Mouse (Mus musculus): Measurements from ENCODE around the gene Dpf2. TPM values are rescaled to one million over a fixed set of nuclear protein-coding genes. Genes with fewer than 3 reads are reported as not detected.

Dpf2 gene
- polyA plus RNA-seq, 1 experiment = 22.6 TPM

- peaks cover 21% of the 10 kb centered on the region for H3K4me1 ChIP-seq (ENCODE audit: control insufficient read depth, insufficient read depth, insufficient read length, low read length)
- H3K27ac ChIP-seq (replicated peaks; ENCODE audit: low read depth, low read length) = peak within 1 kb of the TSS; percentile 89
- H3K4me3 ChIP-seq (ENCODE audit: insufficient read depth, low read depth, low read length) = peak within 1 kb of the TSS; percentile 76
Observed at GRCm38 (mm10) chr19:5924713-5925093, 11.9 kb upstream of the Dpf2 start, which contains the start of gene Cdc42ep2. TSS of gene Cdc42ep2 (minus strand) at chr19:5924816.

GRCm38 (mm10) chr19:5923990-5924712 is 11.3 kb upstream of the Dpf2 start:
- Histone ChIP-seq H3K27ac (replicated peaks; ENCODE audit: low read depth, low read length) (peak overlapping the region; percentile 87), H3K4me1 (ENCODE audit: control insufficient read depth, insufficient read depth, insufficient read length, low read length) (peaks cover 18% of the 10 kb centered on the region), H3K4me3 (ENCODE audit: insufficient read depth, low read depth, low read length) (peak overlapping the region; percentile 76)

- H3K27ac ChIP-seq (replicated peaks; ENCODE audit: low read depth, low read length) = peak overlapping the region; percentile 81; the same call in 1 of the 2 replicates
- peaks cover 11% of the 10 kb centered on the region for H3K4me1 ChIP-seq (ENCODE audit: control insufficient read depth, insufficient read depth, insufficient read length, low read length)
- H3K4me3 ChIP-seq (ENCODE audit: insufficient read depth, low read depth, low read length) = peak overlapping the region; percentile 76
Observed at GRCm38 (mm10) chr19:5922963-5923362, 10.2 kb upstream of the Dpf2 start.

- Histone ChIP-seq H3K27ac (replicated peaks; ENCODE audit: low read depth, low read length) (peak overlapping the region; percentile 81), H3K4me1 (ENCODE audit: control insufficient read depth, insufficient read depth, insufficient read length, low read length) (peaks cover 8% of the 10 kb centered on the region), H3K4me3 (ENCODE audit: insufficient read depth, low read depth, low read length) (peak overlapping the region; percentile 76)
Observed at GRCm38 (mm10) chr19:5922119-5922942, 9.5 kb upstream of the Dpf2 start.

- Histone ChIP-seq H3K4me3 (ENCODE audit: insufficient read depth, low read depth, low read length) (peak overlapping the region; percentile 76), H3K27ac (replicated peaks; ENCODE audit: low read depth, low read length) (peak overlapping the region; percentile 81), H3K4me1 (ENCODE audit: control insufficient read depth, insufficient read depth, insufficient read length, low read length) (peaks cover 6% of the 10 kb centered on the region)
Observed at GRCm38 (mm10) chr19:5921715-5922114, 8.9 kb upstream of the Dpf2 start.

GRCm38 (mm10) chr19:5912103-5913006 is 455 bp downstream of the Dpf2 start:
- Histone ChIP-seq H3K4me1 (ENCODE audit: control insufficient read depth, insufficient read depth, insufficient read length, low read length) (peaks cover 8% of the 10 kb centered on the region; the same call in 1 of the 2 replicates), H3K4me3 (ENCODE audit: insufficient read depth, low read depth, low read length) (peak overlapping the region; percentile 79), H3K27ac (replicated peaks; ENCODE audit: low read depth, low read length) (peak overlapping the region; percentile 85)

- H3K27ac ChIP-seq (replicated peaks; ENCODE audit: low read depth, low read length) = peak overlapping the region; percentile 85
- peaks cover 8% of the 10 kb centered on the region; the same call in 1 of the 2 replicates for H3K4me1 ChIP-seq (ENCODE audit: control insufficient read depth, insufficient read depth, insufficient read length, low read length)
- peak overlapping the region; percentile 79 for H3K4me3 ChIP-seq (ENCODE audit: insufficient read depth, low read depth, low read length)
Observed at GRCm38 (mm10) chr19:5911430-5912102, 1.2 kb downstream of the Dpf2 start.

- Histone ChIP-seq H3K4me1 (ENCODE audit: control insufficient read depth, insufficient read depth, insufficient read length, low read length) (peaks cover 8% of the 10 kb centered on the region; the same call in 1 of the 2 replicates), H3K27ac (replicated peaks; ENCODE audit: low read depth, low read length) (no peak overlapping the region), H3K4me3 (ENCODE audit: insufficient read depth, low read depth, low read length) (no peak overlapping the region)
Observed at GRCm38 (mm10) chr19:5910221-5910620, 2.6 kb downstream of the Dpf2 start.

GRCm38 (mm10) chr19:5907275-5907674 is 5.5 kb downstream of the Dpf2 start:
- Histone ChIP-seq H3K27ac (replicated peaks; ENCODE audit: low read depth, low read length) (no peak overlapping the region), H3K4me3 (ENCODE audit: insufficient read depth, low read depth, low read length) (no peak overlapping the region), H3K4me1 (ENCODE audit: control insufficient read depth, insufficient read depth, insufficient read length, low read length) (peaks cover 8% of the 10 kb centered on the region; the same call in 1 of the 2 replicates)

- H3K4me3 ChIP-seq (ENCODE audit: insufficient read depth, low read depth, low read length) = peak within 1 kb of the TSS; percentile 58
- H3K4me1 ChIP-seq (ENCODE audit: control insufficient read depth, insufficient read depth, insufficient read length, low read length) = peaks cover 6% of the 10 kb centered on the region
- H3K27ac ChIP-seq (replicated peaks; ENCODE audit: low read depth, low read length) = no peak within 1 kb of the TSS
Observed at GRCm38 (mm10) chr19:5894002-5894678, 18.7 kb downstream of the Dpf2 start, which contains the start of gene Tigd3. TSS of gene Tigd3 (minus strand) at chr19:5894149.

- H3K4me1 ChIP-seq (ENCODE audit: control insufficient read depth, insufficient read depth, insufficient read length, low read length) = peaks cover 6% of the 10 kb centered on the region
- peak overlapping the region; percentile 58 for H3K4me3 ChIP-seq (ENCODE audit: insufficient read depth, low read depth, low read length)
- no peak overlapping the region for H3K27ac ChIP-seq (replicated peaks; ENCODE audit: low read depth, low read length)
Observed at GRCm38 (mm10) chr19:5893282-5894001, 19.4 kb downstream of the Dpf2 start.

GRCm38 (mm10) chr19:5892735-5893134 is 20.1 kb downstream of the Dpf2 start:
- H3K4me1 ChIP-seq (ENCODE audit: control insufficient read depth, insufficient read depth, insufficient read length, low read length) = peaks cover 6% of the 10 kb centered on the region
- no peak overlapping the region for H3K4me3 ChIP-seq (ENCODE audit: insufficient read depth, low read depth, low read length)
- H3K27ac ChIP-seq (replicated peaks; ENCODE audit: low read depth, low read length) = no peak overlapping the region

- Histone ChIP-seq H3K27ac (replicated peaks; ENCODE audit: low read depth, low read length) (no peak overlapping the region), H3K4me1 (ENCODE audit: control insufficient read depth, insufficient read depth, insufficient read length, low read length) (peaks cover 6% of the 10 kb centered on the region), H3K4me3 (ENCODE audit: insufficient read depth, low read depth, low read length) (no peak overlapping the region)
Observed at GRCm38 (mm10) chr19:5892262-5892661, 20.5 kb downstream of the Dpf2 start.

All from brown adipose tissue, adult 24 weeks (tissue).